Mouse (Mus musculus): ENCODE measurements around the gene Mllt3.
A peak's percentile ranks its signal among the peaks of the same experiment; 100 is the strongest.

Mllt3 gene

GRCm38 (mm10) chr4:87818276-87818675, 214.9 kb downstream of the Mllt3 start:
- no peak for DNase-seq

GRCm38 (mm10) chr4:87815465-87816108, 217.6 kb downstream of the Mllt3 start:
- DNase-seq: no peak

GRCm38 (mm10) chr4:87811899-87812298, 221.3 kb downstream of the Mllt3 start:
- DNase-seq: no peak

- DNase-seq: no peak
Observed at GRCm38 (mm10) chr4:87806196-87806987, 226.8 kb downstream of the Mllt3 start.

GRCm38 (mm10) chr4:87804576-87804975, 228.6 kb downstream of the Mllt3 start:
- DNase-seq: no peak

- DNase-seq: no peak
Observed at GRCm38 (mm10) chr4:87803313-87803712, 229.9 kb downstream of the Mllt3 start.

- no peak for DNase-seq
Observed at GRCm38 (mm10) chr4:87802140-87802539, 231.0 kb downstream of the Mllt3 start.

GRCm38 (mm10) chr4:87801332-87801731, 231.8 kb downstream of the Mllt3 start:
- no peak for DNase-seq

- no peak for DNase-seq
Observed at GRCm38 (mm10) chr4:87800276-87800675, 232.9 kb downstream of the Mllt3 start.

GRCm38 (mm10) chr4:87799418-87799817, 233.7 kb downstream of the Mllt3 start:
- no peak for DNase-seq

- no peak for DNase-seq
Observed at GRCm38 (mm10) chr4:87795261-87795660, 237.9 kb downstream of the Mllt3 start.

GRCm38 (mm10) chr4:87794216-87794615, 238.9 kb downstream of the Mllt3 start:
- no peak for DNase-seq

GRCm38 (mm10) chr4:87792511-87792910, 240.7 kb downstream of the Mllt3 start:
- DNase-seq: no peak

GRCm38 (mm10) chr4:87789446-87789845, 243.7 kb downstream of the Mllt3 start:
- DNase-seq: no peak

GRCm38 (mm10) chr4:87788691-87789090, 244.5 kb downstream of the Mllt3 start:
- peak; percentile 63 for DNase-seq

GRCm38 (mm10) chr4:87785132-87786074, 247.8 kb downstream of the Mllt3 start:
- DNase-seq: no peak

- DNase-seq: no peak
Observed at GRCm38 (mm10) chr4:87783809-87784208, 249.4 kb downstream of the Mllt3 start.

- no peak for DNase-seq
Observed at GRCm38 (mm10) chr4:87781971-87782370, 251.2 kb downstream of the Mllt3 start.

GRCm38 (mm10) chr4:87775721-87776120, 257.4 kb downstream of the Mllt3 start:
- DNase-seq: no peak

GRCm38 (mm10) chr4:87774515-87774914, 258.6 kb downstream of the Mllt3 start:
- DNase-seq: no peak

GRCm38 (mm10) chr4:87767711-87768561, 265.2 kb downstream of the Mllt3 start:
- DNase-seq: no peak

GRCm38 (mm10) chr4:87765729-87766128, 267.4 kb downstream of the Mllt3 start:
- no peak for DNase-seq

Data from thymus, postnatal 25 days (tissue).